8 mouse cellular contexts compared by ENCODE assay signal in the genomic region with DNA sequence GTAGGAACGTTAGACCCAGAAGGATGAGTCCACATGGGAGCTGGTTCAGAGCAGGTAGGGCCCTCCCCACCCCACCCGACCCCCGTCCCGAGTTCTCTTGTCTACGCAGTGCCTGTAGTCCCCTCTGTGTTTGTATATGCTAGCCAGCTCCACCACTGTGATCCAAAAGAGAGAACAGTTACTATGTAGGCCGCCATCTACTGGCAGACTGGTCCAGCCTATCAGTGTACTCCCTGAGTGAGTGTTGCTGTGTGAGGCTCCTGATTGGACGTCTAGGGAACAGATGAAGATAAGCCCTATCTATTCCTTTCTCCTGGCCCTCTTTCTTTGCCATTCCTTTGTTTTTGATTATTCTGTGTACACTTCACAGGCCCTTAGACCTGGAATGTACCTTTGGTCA.
DNase-seq lines count a peak whose midpoint lies in the region; ATAC-seq and TF ChIP-seq lines count a peak whose summit lies in the region.

No protein-coding gene starts in this region.

- TF ChIP-seq CTCF in ES-Bruce4 (IDR thresholded peaks at IDR 0.05; ENCODE audit: low read depth, low read length): peak; percentile 42

- H3K9ac ChIP-seq in forebrain, embryonic 15.5 days (replicated peaks): no peak overlapping the region
- H3K9ac ChIP-seq in forebrain, embryonic 12.5 days: no peak overlapping the region
- H3K9ac ChIP-seq in ES-Bruce4 (ENCODE audit: low read depth, poor library complexity, severe bottlenecking): no peak overlapping the region
- no peak overlapping the region for H3K9ac ChIP-seq in intestine, embryonic 16.5 days (ENCODE audit: low read depth, low read length)

- no peaks in the 10 kb centered on the region for H3K36me3 ChIP-seq in forebrain, embryonic 15.5 days
- H3K36me3 ChIP-seq in forebrain, embryonic 12.5 days (replicated peaks): no peaks in the 10 kb centered on the region
- H3K36me3 ChIP-seq in ES-Bruce4 (ENCODE audit: control insufficient read depth, insufficient read depth, low read length, poor library complexity, severe bottlenecking): no peaks in the 10 kb centered on the region
- H3K36me3 ChIP-seq in intestine, embryonic 16.5 days (ENCODE audit: control insufficient read depth, insufficient read depth, low read length): no peaks in the 10 kb centered on the region

- peak; percentile 47 for DNase-seq in lung, postnatal 14 days
- DNase-seq in ovary, postnatal 14 days (ENCODE audit: low spot score): no peak
- DNase-seq in layer of hippocampus, adult 8-10 months (ENCODE audit: low spot score in 2 of 2): no peak

- H3K4me1 ChIP-seq in forebrain, embryonic 15.5 days: no peaks in the 10 kb centered on the region
- no peaks in the 10 kb centered on the region for H3K4me1 ChIP-seq in forebrain, embryonic 12.5 days
- peaks cover 2% of the 10 kb centered on the region for H3K4me1 ChIP-seq in ES-Bruce4 (ENCODE audit: control insufficient read depth, insufficient read depth, low read length)
- peaks cover 12% of the 10 kb centered on the region; the same call in 1 of the 2 replicates for H3K4me1 ChIP-seq in intestine, embryonic 16.5 days (ENCODE audit: control insufficient read depth, insufficient read depth, low read length)

- no peak overlapping the region for H3K27ac ChIP-seq in forebrain, embryonic 15.5 days (replicated peaks)
- no peak overlapping the region for H3K27ac ChIP-seq in forebrain, embryonic 12.5 days
- no peak overlapping the region for H3K27ac ChIP-seq in ES-Bruce4 (ENCODE audit: insufficient read depth, low read length)
- H3K27ac ChIP-seq in intestine, embryonic 16.5 days (ENCODE audit: low read length): no peak overlapping the region

- H3K9me3 ChIP-seq in forebrain, embryonic 15.5 days: no peaks in the 10 kb centered on the region
- H3K9me3 ChIP-seq in forebrain, embryonic 12.5 days: peaks cover 3% of the 10 kb centered on the region; the same call in 1 of the 2 replicates
- peaks cover 4% of the 10 kb centered on the region; the same call in 1 of the 2 replicates for H3K9me3 ChIP-seq in ES-Bruce4 (replicated peaks; ENCODE audit: control insufficient read depth, insufficient read depth, low read length, poor library complexity, severe bottlenecking)
- peaks cover 4% of the 10 kb centered on the region; the same call in 1 of the 2 replicates for H3K9me3 ChIP-seq in intestine, embryonic 16.5 days (ENCODE audit: control insufficient read depth, low read length)

- 57% methylated on average over 7 of the region's 7 CpGs for WGBS in forebrain, embryonic 15.5 days
- WGBS in forebrain, embryonic 12.5 days: 75% methylated on average over 7 of the region's 7 CpGs
- 72% methylated on average over 7 of the region's 7 CpGs for WGBS in intestine, embryonic 16.5 days

- no peak overlapping the region for H3K4me2 ChIP-seq in forebrain, embryonic 15.5 days (replicated peaks)
- H3K4me2 ChIP-seq in forebrain, embryonic 12.5 days: no peak overlapping the region
- no peak overlapping the region for H3K4me2 ChIP-seq in intestine, embryonic 16.5 days (ENCODE audit: low read depth, low read length)

- peak; percentile 32; the same call in 1 of the 2 replicates for ATAC-seq in forebrain, embryonic 15.5 days (replicated peaks)
- no peak for ATAC-seq in forebrain, embryonic 12.5 days (ENCODE audit: low FRiP score)
- 0 out of 2 replicates have a peak, but pooled peaks have one; percentile 19 for ATAC-seq in intestine, embryonic 16.5 days
- ATAC-seq in cerebellum, adult (ENCODE audit: insufficient number of reproducible peaks, low FRiP score, low TSS enrichment): no peak

- no peak overlapping the region for H3K4me3 ChIP-seq in forebrain, embryonic 15.5 days
- no peak overlapping the region for H3K4me3 ChIP-seq in forebrain, embryonic 12.5 days (replicated peaks)
- no peak overlapping the region for H3K4me3 ChIP-seq in ES-Bruce4 (ENCODE audit: low read depth, low read length)
- H3K4me3 ChIP-seq in intestine, embryonic 16.5 days (ENCODE audit: low read length): no peak overlapping the region

- no peak for TF ChIP-seq EP300 in ES-Bruce4 (IDR thresholded peaks at IDR 0.05; ENCODE audit: insufficient read depth, low read depth, low read length)

- no peaks in the 10 kb centered on the region for H3K27me3 ChIP-seq in forebrain, embryonic 15.5 days
- 0 out of 2 replicates have a peak, but pooled peaks cover 9% of the 10 kb centered on the region for H3K27me3 ChIP-seq in forebrain, embryonic 12.5 days
- no peaks in the 10 kb centered on the region for H3K27me3 ChIP-seq in ES-Bruce4 (ENCODE audit: control insufficient read depth, insufficient read depth, low read length, poor library complexity, severe bottlenecking)
- H3K27me3 ChIP-seq in intestine, embryonic 16.5 days (replicated peaks; ENCODE audit: control insufficient read depth, insufficient read depth, low read length): no peaks in the 10 kb centered on the region

- no peak for TF ChIP-seq POLR2A in ES-Bruce4 (IDR thresholded peaks at IDR 0.05; ENCODE audit: insufficient read depth, low read length)

Comparison
In these comparisons a context has a peak if more than half of its experiments do, and no peak if none do; other contexts are left out.
1. ATAC-seq: peak in forebrain, embryonic 15.5 days (single experiment) and intestine, embryonic 16.5 days (single experiment); none in forebrain, embryonic 12.5 days (single experiment) and cerebellum, adult (single experiment).